Mouse (Mus musculus) induced T-regulatory cell, adult 2 months (primary cell): ENCODE data around the gene Ankdd1a.

Source experiments
- DNase-seq: peaks from one replicate; pipeline ENCODE4 v3.0.0-alpha.2; 2012; ENCODE audit warnings: low read depth

Gene Ankdd1a

DNA sequence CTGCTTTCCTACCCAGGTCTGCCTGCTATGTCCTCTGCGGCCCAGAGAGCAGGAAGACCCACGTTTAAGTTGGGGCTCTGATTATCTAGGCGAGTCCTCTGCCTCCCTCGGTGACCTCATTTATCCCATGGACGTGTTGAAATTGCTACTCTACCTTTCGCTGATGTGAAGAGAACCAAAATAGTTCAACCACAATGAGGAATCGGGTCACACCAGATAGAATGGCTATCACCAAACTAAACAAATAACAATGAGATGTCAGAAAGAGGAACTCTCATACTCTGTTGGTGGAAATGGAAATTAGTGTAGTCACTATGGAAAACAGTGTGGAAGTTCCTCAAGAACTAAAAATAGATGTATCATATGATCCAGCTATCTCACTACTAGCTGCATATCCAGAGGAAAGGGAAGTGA, 22.1 kb upstream of the Ankdd1a start:
- DNase-seq = no peak

DNA sequence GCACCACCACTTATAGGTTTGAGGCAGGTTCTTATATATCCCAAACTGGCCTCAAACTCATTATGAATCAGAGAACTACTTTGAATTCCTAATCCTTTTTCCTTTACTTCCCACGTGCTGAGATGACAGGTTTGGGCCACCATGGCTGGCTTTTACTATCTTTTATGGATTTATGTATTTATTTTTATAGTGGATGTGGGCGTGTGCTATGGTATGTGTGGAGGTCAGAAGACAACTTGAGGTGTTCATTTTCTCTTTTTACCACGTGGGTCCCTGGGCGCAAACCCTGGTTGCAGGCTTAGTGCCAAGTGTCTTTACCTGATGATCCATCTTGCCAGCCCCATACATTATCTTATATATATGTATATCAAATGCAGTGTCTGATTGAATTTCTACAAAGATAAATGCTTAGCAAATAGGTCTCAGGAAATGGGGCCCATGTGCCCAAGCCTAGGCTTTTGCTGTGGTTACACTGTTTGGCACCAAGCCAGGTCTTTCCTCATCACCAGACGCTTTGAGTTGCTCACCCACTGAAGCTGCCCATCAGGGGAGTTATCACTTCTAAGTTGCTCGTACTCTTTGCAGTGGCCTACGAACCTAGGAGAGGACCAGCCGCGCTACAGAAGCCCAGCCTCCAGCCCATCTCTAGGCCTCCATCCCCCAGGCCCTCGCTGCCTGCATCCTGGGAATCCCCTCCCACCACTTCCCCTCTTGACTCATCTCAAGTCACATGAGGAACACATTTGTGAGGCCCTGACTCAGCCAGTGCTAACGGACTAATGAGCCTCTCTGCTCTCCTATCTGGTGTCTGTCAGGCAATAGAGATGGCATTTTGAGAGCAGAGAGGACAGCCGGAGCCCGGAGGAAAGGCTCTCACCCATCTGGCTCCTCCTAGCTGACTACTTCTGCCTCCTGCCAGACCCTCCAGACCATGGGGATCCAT, 21.4 kb upstream of the Ankdd1a start:
- DNase-seq = peak; percentile 92

DNA sequence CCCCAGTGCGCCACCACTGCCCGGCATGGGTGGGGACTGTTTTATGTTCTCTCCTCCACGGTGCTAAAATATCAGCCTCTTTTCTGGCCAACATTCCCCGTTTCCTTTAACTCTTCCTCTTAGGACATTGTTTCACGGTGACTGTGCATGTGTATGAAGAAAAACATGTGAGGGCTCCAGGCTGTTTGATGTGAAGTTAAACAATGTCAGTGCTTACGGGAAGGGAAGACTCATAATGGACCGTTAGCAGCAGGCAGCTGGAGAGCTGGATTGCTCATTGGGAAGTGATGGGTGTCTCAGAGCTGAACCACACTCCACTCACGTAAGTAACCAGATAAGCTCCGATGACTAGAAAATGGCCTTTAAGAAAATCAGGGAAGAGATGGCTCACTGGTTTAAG, 19.7 kb upstream of the Ankdd1a start:
- DNase-seq = no peak

DNA sequence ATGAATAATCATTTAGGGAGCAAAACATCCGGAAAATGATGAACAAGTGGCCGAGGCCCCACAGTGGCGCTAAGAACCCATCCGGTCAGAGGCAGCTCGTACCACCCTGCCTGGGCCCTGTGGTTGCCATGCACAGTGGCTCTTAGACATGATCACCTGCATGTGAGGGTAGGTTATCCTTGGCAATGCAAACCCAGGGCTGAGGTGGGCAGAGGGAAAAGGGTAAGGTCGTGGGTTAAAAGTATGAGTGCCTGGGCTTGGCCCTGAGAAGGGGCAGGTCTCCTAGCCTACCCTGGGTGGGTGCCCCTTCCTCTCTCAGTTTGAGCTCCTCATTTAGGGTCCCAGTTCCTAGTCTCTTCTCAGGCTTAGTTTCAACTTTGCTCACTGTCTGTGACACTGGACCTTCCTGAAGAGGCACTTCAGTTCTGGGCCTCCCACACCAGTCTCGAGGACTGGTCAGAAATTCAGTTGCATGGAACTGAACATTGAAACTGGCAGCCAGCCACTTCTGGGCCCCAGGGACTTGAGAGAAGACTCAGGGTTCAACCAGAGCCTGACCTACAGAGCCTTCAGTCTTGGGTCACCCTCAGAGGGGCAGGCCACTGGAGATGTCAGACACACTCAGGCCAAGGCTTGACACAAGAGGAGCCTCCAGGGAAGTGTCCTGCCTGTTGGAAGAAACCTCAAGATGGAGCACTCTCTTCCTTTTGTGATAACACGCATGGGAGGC, 18.1 kb upstream of the Ankdd1a start:
- no peak for DNase-seq

DNA sequence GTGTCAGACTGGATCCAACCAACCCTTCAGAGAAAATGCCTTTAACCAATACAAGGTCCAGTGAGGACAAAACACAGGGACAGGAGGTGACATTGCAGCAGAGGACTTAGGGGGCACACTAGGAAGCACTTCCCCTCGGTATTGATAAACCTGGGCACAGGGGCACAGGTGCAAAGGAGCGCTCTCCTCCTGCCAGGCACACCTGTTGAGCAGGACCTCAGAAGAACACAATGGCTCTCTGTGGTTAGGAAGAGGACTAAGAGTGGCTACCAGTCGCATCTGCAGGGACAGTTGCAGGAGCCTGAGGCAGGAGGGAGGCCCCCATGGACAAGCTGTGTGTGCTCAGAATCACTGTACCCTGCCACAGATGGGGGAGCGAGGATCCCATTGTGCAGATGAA, 16.5 kb upstream of the Ankdd1a start:
- no peak for DNase-seq

DNA sequence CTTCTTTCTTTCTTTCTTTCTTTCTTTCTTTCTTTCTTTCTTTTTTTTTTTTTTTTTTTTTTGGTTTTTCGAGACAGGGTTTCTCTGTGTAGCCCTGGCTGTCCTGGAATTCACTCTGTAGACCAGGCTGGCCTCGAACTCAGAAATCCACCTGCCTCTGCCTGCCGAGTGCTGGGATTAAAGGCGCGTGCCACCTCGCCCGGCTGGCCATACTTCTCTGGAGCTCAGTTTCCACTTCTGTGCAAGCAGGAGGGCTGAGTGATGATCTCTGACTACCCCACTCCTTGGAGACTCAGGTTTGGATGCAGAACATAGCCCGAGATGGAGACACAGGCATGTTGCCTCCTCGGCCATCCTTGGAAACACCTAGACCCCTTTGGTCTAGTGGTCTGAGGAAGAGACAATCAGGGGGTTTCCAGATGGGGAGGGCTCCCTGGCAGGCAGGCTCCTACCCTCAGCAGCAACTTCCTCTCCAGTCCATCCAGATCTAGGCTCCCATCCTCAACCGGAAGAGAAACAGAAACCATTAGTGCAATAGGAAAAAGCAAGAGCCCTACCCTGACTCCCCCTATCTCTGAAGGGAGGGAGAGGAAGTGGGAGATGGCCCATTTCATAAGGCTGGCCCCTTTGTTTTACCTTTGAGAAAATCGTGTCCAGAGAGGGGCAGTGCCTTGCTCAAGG, 15.9 kb upstream of the Ankdd1a start:
- peak; percentile 80 for DNase-seq

DNA sequence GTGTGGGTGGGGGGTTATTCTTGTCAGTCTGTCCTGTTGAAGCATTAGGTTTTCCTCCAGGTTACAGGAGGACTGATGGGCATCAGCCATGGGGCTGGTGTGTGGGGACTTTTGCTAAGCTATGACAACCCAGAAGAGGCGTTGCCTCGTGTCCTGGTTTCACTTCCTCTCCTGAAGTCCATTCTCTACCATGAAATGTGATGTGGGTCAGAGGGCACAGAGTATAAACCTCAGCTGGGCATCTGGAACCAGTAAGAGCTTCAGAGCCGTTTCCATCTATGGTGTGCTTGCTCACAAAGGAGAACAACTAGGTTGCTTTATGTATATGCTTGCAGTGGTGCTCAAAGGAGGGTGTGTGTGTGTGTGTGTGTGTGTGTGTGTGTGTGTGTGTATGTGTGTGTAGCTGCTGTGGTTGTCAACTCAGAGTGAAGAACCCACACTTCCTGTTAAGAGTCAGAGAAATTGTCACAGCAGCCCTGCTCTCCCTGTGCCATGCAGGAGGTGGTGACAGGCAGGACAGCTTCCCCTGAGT, 15.3 kb upstream of the Ankdd1a start:
- DNase-seq = peak; percentile 89

DNA sequence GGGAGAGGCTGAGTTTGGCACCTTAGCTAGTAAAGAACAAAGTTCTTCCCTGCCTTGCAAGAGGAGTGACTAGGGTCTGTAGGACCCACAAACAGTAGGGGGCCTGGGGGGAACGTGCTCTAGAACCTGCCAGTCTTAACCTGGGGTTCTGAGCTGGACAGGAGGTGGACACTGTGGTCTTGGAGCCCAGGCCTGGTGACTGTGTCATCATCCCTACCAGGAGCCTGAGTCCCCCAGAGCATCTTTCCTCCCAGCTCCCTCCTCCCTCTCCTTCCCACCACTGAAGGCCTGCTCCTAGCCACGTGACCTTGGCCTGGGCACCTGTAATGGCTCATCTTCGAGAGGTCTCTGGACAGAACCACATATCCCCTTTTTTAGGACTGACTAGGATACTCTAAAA, 14.1 kb upstream of the Ankdd1a start:
- no peak for DNase-seq

DNA sequence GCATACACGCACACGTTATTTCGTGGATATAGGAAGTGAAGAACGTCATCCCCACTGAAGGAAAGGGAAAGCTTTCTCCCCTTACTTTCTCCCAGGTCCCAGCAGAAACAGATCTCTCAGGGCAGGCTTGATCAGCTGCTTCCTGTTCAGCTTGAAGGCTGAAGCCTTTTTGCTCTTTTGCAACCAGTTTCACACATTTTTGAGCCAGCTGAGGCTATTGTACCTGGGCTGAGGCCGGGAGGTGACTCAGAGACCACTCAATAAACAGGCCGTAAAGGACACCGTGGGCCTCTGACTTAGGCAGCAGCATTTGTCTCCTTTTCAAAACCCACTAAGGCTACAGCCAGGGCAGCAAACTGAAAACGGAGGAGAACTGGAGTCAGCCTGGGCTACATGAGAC, 13.0 kb upstream of the Ankdd1a start:
- no peak for DNase-seq

DNA sequence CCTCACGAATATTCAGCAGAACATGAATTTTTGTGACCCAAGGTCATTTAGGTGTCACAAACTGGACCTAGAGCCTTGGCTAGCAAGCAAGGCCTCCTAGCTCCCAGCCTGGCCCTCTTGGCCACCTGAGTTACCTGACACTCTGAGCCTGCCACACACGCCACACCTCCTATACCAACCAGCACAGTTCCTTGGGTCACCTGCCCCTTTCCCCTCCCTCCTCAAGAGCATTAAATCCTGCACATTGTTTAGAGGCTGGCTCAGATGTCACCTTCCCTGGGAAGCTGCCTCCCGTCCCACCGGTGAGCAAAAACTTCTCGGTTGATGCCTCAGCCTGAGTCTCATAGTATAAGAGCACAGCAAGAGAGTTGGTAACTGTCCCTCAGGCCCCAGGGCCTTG, 11.3 kb upstream of the Ankdd1a start:
- no peak for DNase-seq

DNA sequence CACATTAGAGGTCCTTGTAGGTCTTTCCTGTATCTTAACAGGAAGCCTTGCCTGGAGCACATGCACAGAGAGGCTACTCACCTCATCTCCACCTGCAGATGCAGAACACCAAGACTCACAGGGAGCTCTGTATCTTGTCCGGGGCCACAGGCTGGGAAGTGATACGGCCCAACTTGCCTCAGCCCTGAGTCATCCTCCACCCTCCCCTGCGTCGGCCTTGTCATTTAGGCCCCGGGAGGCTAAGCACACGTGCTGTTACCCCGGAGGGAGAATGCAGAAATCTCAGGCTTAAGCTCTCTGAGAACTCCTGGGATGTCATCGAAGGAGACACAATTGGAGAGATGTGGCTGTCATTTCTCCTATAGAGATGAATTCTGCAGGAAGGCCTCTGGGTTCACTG, 9.7 kb upstream of the Ankdd1a start:
- DNase-seq = no peak

DNA sequence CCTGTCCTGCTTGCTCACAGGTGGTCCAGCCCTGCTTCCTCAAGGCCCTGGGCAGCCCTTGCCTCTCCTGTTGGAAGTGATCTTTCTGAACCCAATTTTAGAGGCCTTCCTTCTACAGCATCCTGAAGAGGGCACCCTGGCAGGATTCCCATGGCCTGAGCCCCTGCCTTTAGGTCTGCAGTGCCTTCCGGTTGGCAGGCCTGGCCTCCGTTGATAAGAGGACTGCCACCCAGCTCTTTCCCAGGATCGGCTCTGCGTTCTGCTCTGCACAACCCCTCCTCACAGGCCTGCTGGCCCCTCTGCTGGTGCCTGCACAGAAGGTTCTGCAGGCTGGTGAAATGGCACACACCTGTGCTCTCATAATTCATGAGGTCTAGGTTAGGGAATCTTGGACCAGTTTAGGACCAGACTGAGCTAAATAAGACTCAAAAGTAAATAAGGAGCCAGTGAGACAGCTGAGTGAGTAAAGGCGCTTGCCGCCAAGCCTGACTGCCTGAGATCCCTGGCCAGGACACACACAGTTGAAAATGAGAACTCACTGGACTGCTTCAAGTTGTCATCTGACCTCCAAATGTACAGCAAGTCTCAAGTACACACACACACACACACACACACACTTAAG, 8.5 kb upstream of the Ankdd1a start:
- DNase-seq = no peak

DNA sequence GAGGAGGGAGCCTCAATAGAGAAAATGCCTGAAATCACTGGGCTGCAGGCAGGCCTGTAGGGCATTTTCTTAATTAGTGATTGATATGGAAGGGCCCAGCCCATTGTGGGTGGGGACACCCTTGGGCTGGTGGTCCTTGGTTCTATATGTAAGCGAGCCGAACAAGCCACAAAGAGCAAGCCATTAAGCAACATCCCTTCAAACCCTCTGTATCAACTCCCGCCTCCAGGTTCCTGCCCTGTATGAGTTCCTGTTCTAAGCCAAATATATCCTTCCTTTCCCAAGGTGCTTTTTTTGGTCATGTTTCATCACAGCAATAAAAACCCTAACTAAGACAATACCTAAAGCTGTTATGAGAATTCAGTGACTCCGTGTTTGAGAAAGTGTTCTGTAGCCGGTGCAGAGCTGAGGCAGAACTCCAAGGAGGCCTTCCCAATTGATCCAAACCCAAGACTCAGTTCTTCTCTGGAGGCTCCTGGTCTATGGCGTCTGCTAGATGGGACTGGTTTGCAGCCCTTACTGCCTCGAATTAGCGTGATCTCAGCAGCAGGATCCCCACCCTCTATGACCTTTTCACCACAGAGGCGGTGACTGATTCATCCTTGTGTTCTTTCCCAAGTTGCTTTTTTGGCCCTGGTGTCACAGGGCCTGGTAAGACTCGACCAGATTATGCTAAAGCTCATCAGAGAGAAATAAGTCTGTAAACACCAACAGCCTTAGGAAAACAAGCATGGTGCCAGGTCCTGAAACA, 5.6 kb upstream of the Ankdd1a start:
- no peak for DNase-seq

DNA sequence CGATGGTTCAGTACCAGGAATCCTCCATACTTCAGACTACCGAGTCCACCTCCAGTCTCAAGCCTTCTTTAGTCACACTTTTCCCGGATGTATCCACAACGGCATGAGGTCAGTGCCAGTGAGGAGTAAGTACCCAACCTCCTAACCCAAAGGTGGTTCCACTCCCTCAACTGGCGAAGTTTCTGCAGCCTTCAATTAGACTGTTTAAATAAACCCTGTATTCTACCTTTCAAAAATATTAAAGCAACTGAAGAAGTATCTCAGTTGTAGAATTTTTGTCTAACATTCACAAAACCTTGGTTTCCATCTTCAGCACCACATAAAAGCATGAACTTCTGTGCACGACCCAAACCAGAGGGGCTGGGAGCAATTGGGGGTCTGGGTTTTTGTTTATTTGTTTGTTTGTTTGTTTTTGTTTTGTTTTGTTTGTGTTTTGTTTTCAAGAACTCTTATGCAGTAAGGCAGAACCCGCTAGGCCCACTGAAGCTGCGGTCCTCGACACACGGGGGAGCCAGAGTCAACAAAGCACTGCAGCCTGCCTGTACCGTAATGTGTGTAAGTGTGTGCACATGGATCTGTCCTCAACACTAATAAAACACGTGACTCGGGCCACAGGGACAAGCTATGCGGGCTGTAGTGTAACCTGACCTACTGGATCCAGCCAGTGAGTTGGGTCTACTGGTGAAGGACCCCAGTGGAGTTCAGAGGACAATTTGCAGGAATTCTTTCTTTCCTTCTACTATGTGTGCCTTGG, 3.8 kb upstream of the Ankdd1a start:
- peak; percentile 88 for DNase-seq

DNA sequence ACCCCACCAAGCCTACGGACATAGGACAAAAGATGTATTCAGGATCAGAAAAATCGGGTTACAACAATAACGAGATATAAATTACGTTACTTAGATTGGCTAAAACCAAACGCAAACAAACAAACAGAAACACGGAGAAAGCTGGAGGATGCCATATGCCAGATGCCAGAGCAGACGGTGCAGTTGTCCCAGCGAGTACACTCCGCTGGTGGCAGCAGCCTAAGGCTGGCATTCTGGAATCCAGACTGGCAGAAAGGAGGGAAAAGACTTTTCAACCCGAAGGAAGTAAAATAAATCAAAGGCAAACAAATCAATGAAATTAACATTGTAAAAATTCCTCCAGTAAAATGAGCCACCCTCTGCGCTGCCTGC, 498 bp upstream of the Ankdd1a start:
- DNase-seq = no peak

DNA sequence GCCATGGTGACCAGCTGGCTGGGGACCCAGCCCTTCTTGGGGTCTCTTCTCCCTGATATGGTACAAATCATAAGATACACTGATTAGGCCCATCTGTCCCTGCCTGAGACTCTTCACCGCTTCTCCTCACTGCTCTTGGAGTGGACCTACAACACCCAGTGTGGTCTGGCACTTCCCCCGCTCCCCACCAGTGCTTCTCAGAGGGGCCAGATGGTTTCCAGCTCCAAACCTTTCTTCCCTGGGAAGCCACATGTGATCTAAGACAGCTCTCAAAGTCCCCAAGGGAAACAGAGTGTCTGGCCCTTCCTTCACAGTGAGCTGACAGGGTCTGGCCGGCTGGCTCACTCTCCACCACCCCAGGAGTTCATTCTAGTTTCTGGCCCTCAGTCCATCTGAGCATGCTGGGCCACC, 5.1 kb downstream of the Ankdd1a start:
- DNase-seq = no peak

DNA sequence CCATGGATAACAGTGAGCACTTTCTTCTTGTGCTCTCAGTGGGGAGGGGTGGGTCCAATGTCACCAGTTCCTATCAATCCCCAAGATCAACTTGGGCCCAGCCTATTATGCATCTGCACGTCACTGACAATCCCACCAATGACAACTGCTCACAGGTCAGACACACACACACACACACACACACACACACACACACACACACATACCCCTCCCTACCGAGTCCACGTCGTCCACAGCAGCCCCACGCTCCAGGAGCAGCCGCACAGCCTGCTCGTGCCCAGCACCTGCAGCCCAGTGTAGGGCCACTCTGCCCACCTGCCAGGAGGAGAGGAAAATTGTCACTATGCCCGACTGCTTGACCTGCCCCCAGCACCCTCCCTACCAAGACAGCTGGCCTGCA, 5.6 kb downstream of the Ankdd1a start:
- no peak for DNase-seq

DNA sequence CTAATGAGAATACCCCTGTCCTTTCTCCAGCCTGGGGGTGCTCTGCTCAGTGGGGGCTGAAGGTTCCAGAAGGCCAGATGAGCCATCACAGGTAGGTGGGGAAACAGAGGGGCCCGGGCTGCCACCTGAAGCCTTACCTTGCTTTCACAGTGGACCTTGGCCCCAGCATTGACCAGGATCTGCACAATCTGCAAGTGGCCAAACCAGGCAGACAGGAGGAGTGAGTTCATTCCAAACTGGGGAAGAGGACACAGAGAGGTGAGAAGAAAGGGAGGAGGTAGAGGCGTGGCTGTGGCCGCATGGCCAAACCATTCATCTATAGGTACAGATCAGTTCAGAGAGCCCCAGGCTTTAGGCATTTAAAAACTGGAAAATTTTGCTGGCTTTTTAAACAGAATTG, 7.5 kb downstream of the Ankdd1a start:
- DNase-seq = no peak

DNA sequence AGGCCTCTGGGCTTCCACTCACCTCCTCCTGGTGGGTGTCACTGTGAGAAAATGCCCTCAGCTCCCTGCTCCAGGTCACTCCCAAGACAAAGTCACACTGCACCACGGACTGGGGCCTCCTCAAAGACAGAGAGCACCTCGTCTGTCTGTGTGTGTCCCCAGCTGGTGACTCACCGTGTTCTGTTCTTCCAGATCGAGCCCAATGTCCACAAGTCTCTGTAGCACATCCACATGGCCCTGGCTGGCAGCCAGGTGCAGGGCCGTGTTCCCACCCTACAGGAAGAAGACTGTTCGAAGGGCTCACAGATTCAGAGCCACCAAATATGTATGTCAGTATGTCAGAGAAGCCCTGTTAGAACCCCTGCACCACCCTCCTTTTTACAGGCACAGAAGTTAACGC, 11.5 kb downstream of the Ankdd1a start:
- DNase-seq = no peak

DNA sequence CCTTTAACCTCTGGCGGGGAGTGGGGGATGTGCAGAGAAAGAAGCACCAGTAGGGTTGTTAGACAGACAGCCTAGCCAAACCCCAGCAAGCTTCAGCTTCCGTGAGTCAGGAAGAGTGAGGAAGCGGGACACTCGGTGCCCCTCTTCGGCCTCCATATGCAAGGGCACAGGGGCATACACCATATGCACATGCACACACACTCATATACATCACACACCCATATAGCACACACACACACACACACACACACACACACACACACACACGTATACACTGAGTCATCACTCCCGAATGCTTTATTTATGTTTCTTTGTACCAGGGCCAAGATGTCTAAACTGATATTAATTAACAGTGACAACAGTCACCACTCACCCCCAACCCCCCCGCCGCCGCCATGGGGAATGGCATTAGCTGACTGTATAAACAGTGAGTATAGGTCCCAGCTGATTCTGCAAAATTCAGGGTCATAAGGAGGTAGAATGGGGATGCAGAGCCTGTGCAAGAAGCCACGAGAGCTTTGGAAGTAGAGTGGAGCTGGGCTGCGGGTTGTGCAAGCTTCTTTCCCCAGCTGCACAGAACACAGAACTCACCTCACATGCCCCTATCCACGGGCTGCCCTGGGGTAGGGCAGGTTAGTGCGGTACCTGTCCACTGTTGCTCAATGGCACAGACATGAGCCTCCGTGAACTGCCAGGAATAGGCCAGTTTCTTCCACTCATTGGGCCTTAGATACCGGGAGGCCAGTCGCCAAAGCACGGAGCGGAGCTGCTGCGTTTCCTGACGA, 17.1 kb downstream of the Ankdd1a start:
- DNase-seq = no peak
